Mouse (Mus musculus): Measurements from ENCODE around the gene Anks1. TPM values are rescaled to one million over a fixed set of nuclear protein-coding genes. Genes with fewer than 3 reads are reported as not detected.
A peak's percentile ranks its signal among the peaks of the same experiment; 100 is the strongest.

The Anks1 gene
- polyA plus RNA-seq, 1 experiment from 2014 or later = 11.5 TPM

GRCm38 (mm10) chr17:28000851-28001250 is 91.7 kb downstream of the Anks1 start:
- ATAC-seq (ENCODE audit: insufficient number of reproducible peaks, low FRiP score) = no peak
- Histone ChIP-seq H3K36me3 (peaks cover 20% of the 10 kb centered on the region), H3K4me1 (replicated peaks) (no peaks in the 10 kb centered on the region; the same call in 1 of the 2 replicates), H3K9me3 (replicated peaks) (no peaks in the 10 kb centered on the region), H3K9ac (no peak overlapping the region), H3K4me2 (no peak overlapping the region), H3K27ac (ENCODE audit: poor library complexity, severe bottlenecking) (no peak overlapping the region), H3K27me3 (replicated peaks) (no peaks in the 10 kb centered on the region), H3K4me3 (no peak overlapping the region)
- 67% methylated on average over 1 of the region's 1 CpGs for WGBS

- no peak overlapping the region for H3K4me2 ChIP-seq
- H3K27ac ChIP-seq (ENCODE audit: poor library complexity, severe bottlenecking) = no peak overlapping the region
- H3K4me1 ChIP-seq (replicated peaks) = peaks cover 43% of the 10 kb centered on the region
- peaks cover 9% of the 10 kb centered on the region; the same call in 1 of the 2 replicates for H3K36me3 ChIP-seq
- no peaks in the 10 kb centered on the region for H3K27me3 ChIP-seq (replicated peaks)
- no peak for ATAC-seq (ENCODE audit: insufficient number of reproducible peaks, low FRiP score)
- no peak overlapping the region for H3K9ac ChIP-seq
- no peaks in the 10 kb centered on the region for H3K9me3 ChIP-seq (replicated peaks)
- H3K4me3 ChIP-seq = no peak overlapping the region
These were observed 96.3 kb downstream of the Anks1 start for GRCm38 (mm10) chr17:28005393-28005792.

- Histone ChIP-seq H3K4me3 (no peak overlapping the region), H3K36me3 (peaks cover 9% of the 10 kb centered on the region; the same call in 1 of the 2 replicates), H3K4me2 (no peak overlapping the region), H3K9me3 (replicated peaks) (no peaks in the 10 kb centered on the region), H3K27me3 (replicated peaks) (no peaks in the 10 kb centered on the region), H3K27ac (ENCODE audit: poor library complexity, severe bottlenecking) (peak overlapping the region; percentile 85; the same call in 1 of the 2 replicates), H3K4me1 (replicated peaks) (peaks cover 50% of the 10 kb centered on the region), H3K9ac (no peak overlapping the region)
- ATAC-seq (ENCODE audit: insufficient number of reproducible peaks, low FRiP score) = no peak
- WGBS = 79% methylated on average over 8 of the region's 8 CpGs
These were observed 97.1 kb downstream of the Anks1 start for GRCm38 (mm10) chr17:28006208-28006607.

GRCm38 (mm10) chr17:28006611-28007010 is 97.5 kb downstream of the Anks1 start:
- Histone ChIP-seq H3K4me3 (no peak overlapping the region), H3K4me2 (peak overlapping the region; percentile 63), H3K9ac (peak overlapping the region; percentile 42; the same call in 1 of the 2 replicates), H3K27ac (ENCODE audit: poor library complexity, severe bottlenecking) (peak overlapping the region; percentile 85), H3K36me3 (peaks cover 9% of the 10 kb centered on the region; the same call in 1 of the 2 replicates), H3K4me1 (replicated peaks) (peaks cover 50% of the 10 kb centered on the region), H3K27me3 (replicated peaks) (no peaks in the 10 kb centered on the region), H3K9me3 (replicated peaks) (no peaks in the 10 kb centered on the region)
- ATAC-seq (ENCODE audit: insufficient number of reproducible peaks, low FRiP score) = no peak
- 70% methylated on average over 5 of the region's 5 CpGs for WGBS

- Histone ChIP-seq H3K27ac (ENCODE audit: poor library complexity, severe bottlenecking) (peak overlapping the region; percentile 85), H3K4me1 (replicated peaks) (peaks cover 56% of the 10 kb centered on the region), H3K9me3 (replicated peaks) (no peaks in the 10 kb centered on the region), H3K36me3 (peaks cover 9% of the 10 kb centered on the region; the same call in 1 of the 2 replicates), H3K4me2 (peak overlapping the region; percentile 63), H3K4me3 (peak overlapping the region; percentile 24), H3K27me3 (replicated peaks) (no peaks in the 10 kb centered on the region), H3K9ac (peak overlapping the region; percentile 62)
- WGBS = 22% methylated on average over 29 of the region's 29 CpGs
- peak; percentile 66 for ATAC-seq (ENCODE audit: insufficient number of reproducible peaks, low FRiP score)
These were observed 98.2 kb downstream of the Anks1 start for GRCm38 (mm10) chr17:28007179-28007811.

- peak overlapping the region; percentile 63 for H3K4me2 ChIP-seq
- H3K27me3 ChIP-seq (replicated peaks) = no peaks in the 10 kb centered on the region
- H3K4me3 ChIP-seq = peak overlapping the region; percentile 24
- H3K4me1 ChIP-seq (replicated peaks) = peaks cover 63% of the 10 kb centered on the region
- H3K27ac ChIP-seq (ENCODE audit: poor library complexity, severe bottlenecking) = peak overlapping the region; percentile 85
- 37% methylated on average over 27 of the region's 27 CpGs for WGBS
- peaks cover 9% of the 10 kb centered on the region; the same call in 1 of the 2 replicates for H3K36me3 ChIP-seq
- peak; percentile 39; the same call in 1 of the 2 replicates for ATAC-seq (ENCODE audit: insufficient number of reproducible peaks, low FRiP score)
- H3K9me3 ChIP-seq (replicated peaks) = no peaks in the 10 kb centered on the region
- peak overlapping the region; percentile 62 for H3K9ac ChIP-seq
These were observed 98.9 kb downstream of the Anks1 start for GRCm38 (mm10) chr17:28007857-28008564.

GRCm38 (mm10) chr17:28008565-28008981 is 99.5 kb downstream of the Anks1 start:
- 0 out of 2 replicates have a peak overlapping the region, but pooled peaks have one; percentile 85 for H3K27ac ChIP-seq (ENCODE audit: poor library complexity, severe bottlenecking)
- peak overlapping the region; percentile 63 for H3K4me2 ChIP-seq
- no peaks in the 10 kb centered on the region for H3K9me3 ChIP-seq (replicated peaks)
- H3K27me3 ChIP-seq (replicated peaks) = no peaks in the 10 kb centered on the region
- peaks cover 9% of the 10 kb centered on the region; the same call in 1 of the 2 replicates for H3K36me3 ChIP-seq
- peak overlapping the region; percentile 24 for H3K4me3 ChIP-seq
- ATAC-seq (ENCODE audit: insufficient number of reproducible peaks, low FRiP score) = no peak
- H3K9ac ChIP-seq = peak overlapping the region; percentile 62
- 70% methylated on average over 8 of the region's 8 CpGs for whole genome bisulfite sequencing
- peaks cover 68% of the 10 kb centered on the region for H3K4me1 ChIP-seq (replicated peaks)

GRCm38 (mm10) chr17:28009066-28009715 is 100.1 kb downstream of the Anks1 start:
- Histone ChIP-seq H3K36me3 (peaks cover 9% of the 10 kb centered on the region; the same call in 1 of the 2 replicates), H3K27me3 (replicated peaks) (no peaks in the 10 kb centered on the region), H3K4me2 (peak overlapping the region; percentile 63), H3K4me1 (replicated peaks) (peaks cover 74% of the 10 kb centered on the region), H3K9me3 (replicated peaks) (no peaks in the 10 kb centered on the region), H3K27ac (ENCODE audit: poor library complexity, severe bottlenecking) (no peak overlapping the region), H3K9ac (0 out of 2 replicates have a peak overlapping the region, but pooled peaks have one; percentile 62), H3K4me3 (no peak overlapping the region)
- ATAC-seq (ENCODE audit: insufficient number of reproducible peaks, low FRiP score) = no peak
- WGBS = 80% methylated on average over 10 of the region's 10 CpGs

GRCm38 (mm10) chr17:28009716-28010114 is 100.6 kb downstream of the Anks1 start:
- peaks cover 79% of the 10 kb centered on the region for H3K4me1 ChIP-seq (replicated peaks)
- H3K36me3 ChIP-seq = peaks cover 9% of the 10 kb centered on the region; the same call in 1 of the 2 replicates
- peak overlapping the region; percentile 63 for H3K4me2 ChIP-seq
- H3K27me3 ChIP-seq (replicated peaks) = no peaks in the 10 kb centered on the region
- no peak overlapping the region for H3K27ac ChIP-seq (ENCODE audit: poor library complexity, severe bottlenecking)
- H3K9ac ChIP-seq = 0 out of 2 replicates have a peak overlapping the region, but pooled peaks have one; percentile 17
- no peak for ATAC-seq (ENCODE audit: insufficient number of reproducible peaks, low FRiP score)
- no peak overlapping the region for H3K4me3 ChIP-seq
- 87% methylated on average over 7 of the region's 7 CpGs for WGBS
- H3K9me3 ChIP-seq (replicated peaks) = no peaks in the 10 kb centered on the region

GRCm38 (mm10) chr17:28010925-28011324 is 101.8 kb downstream of the Anks1 start:
- Histone ChIP-seq H3K27me3 (replicated peaks) (no peaks in the 10 kb centered on the region), H3K36me3 (peaks cover 9% of the 10 kb centered on the region; the same call in 1 of the 2 replicates), H3K4me2 (no peak overlapping the region), H3K9me3 (replicated peaks) (no peaks in the 10 kb centered on the region), H3K4me3 (no peak overlapping the region), H3K27ac (ENCODE audit: poor library complexity, severe bottlenecking) (0 out of 2 replicates have a peak overlapping the region, but pooled peaks have one; percentile 18), H3K9ac (no peak overlapping the region), H3K4me1 (replicated peaks) (peaks cover 90% of the 10 kb centered on the region)
- no peak for ATAC-seq (ENCODE audit: insufficient number of reproducible peaks, low FRiP score)
- 84% methylated on average over 2 of the region's 2 CpGs for WGBS

Measured in heart, embryonic 12.5 days (tissue).